Mouse (Mus musculus) ES-E14 (cell line): ENCODE results near the gene Slirp. TPM values are rescaled to one million over a fixed set of nuclear protein-coding genes. Genes with fewer than 3 reads are reported as not detected.

Source experiments
- DNase-seq: peaks from one replicate; pipeline ENCODE4 v3.0.0-alpha.2; 2013; ENCODE audit warnings: low read depth, low spot score
- H3K27ac ChIP-seq: 2 replicates; pipeline ENCODE4 v1.5.1; 2012; ENCODE audit warnings: low read depth, mild to moderate bottlenecking, low read length, moderate library complexity, mixed read lengths; ENCODE audit not compliant: poor library complexity, insufficient read depth, severe bottlenecking
- H3K36me3 ChIP-seq: 2 replicates; pipeline ENCODE4 v1.6.1; 2012; ENCODE audit warnings: mild to moderate bottlenecking, low read length, moderate library complexity, mixed read lengths; ENCODE audit not compliant: control insufficient read depth, poor library complexity, insufficient read depth, severe bottlenecking
- H3K4me1 ChIP-seq, 2 experiments: fragments of 150-350 bp in 1 of 2; sonication (generic) in 1 of 2; 2 replicates each; pipeline ENCODE4 v1.6.1; 2012; ENCODE audit warnings: low read length in 2 of 2, mild to moderate bottlenecking in 1 of 2, mixed read lengths in 1 of 2; ENCODE audit not compliant: control insufficient read depth in 2 of 2, insufficient read depth in 2 of 2, poor library complexity in 1 of 2
- H3K4me3 ChIP-seq, 2 experiments: fragments of 150-350 bp in 1 of 2; sonication (generic) in 1 of 2; 2 replicates each; pipeline ENCODE4 v1.5.1; 2012; ENCODE audit warnings: low read length in 2 of 2, low read depth in 1 of 2, mild to moderate bottlenecking in 1 of 2, mixed read lengths in 1 of 2; ENCODE audit not compliant: insufficient read depth in 1 of 2, poor library complexity in 1 of 2, severe bottlenecking in 1 of 2
- H3K9ac ChIP-seq: 2 replicates; pipeline ENCODE4 v1.6.1; 2012; ENCODE audit warnings: low read depth, mild to moderate bottlenecking, low read length, mixed read lengths; ENCODE audit not compliant: poor library complexity, insufficient read depth, severe bottlenecking
- H3K9me3 ChIP-seq: fragments of 150-350 bp; sonication (generic); 2 replicates; pipeline ENCODE4 v1.6.1; 2012; ENCODE audit warnings: low read depth, mild to moderate bottlenecking, low read length; ENCODE audit not compliant: control insufficient read depth, insufficient read depth
- CHD2 ChIP-seq: IDR thresholded peaks from 2 replicates; pipeline ENCODE4 v1.6.1; 2014; ENCODE audit warnings: mild to moderate bottlenecking, low read depth, low read length, inconsistent platforms
- HCFC1 ChIP-seq: IDR thresholded peaks from 2 replicates; pipeline ENCODE4 v1.6.1; 2012; ENCODE audit warnings: low read length, inconsistent platforms, borderline replicate concordance; ENCODE audit not compliant: insufficient read depth
- MAFK ChIP-seq: IDR thresholded peaks from 2 replicates; pipeline ENCODE4 v1.6.1; 2014; ENCODE audit warnings: mild to moderate bottlenecking, low read depth, low read length, inconsistent platforms; ENCODE audit not compliant: insufficient read depth
- ZC3H11A ChIP-seq: IDR thresholded peaks from 2 replicates; pipeline ENCODE4 v1.6.1; 2012; ENCODE audit warnings: low read depth, mild to moderate bottlenecking, inconsistent platforms, low read length, borderline replicate concordance
- ZNF384 ChIP-seq: IDR thresholded peaks from 2 replicates; pipeline ENCODE4 v1.6.1; 2012; ENCODE audit warnings: low read depth, low read length, inconsistent platforms
- in situ Hi-C, 2 experiments: fragments of 600-800 bp; cut with MboI; formaldehyde crosslinking; loops; one replicate each; pipeline ENCODE4 v1.15.1; 2025; ENCODE audit warnings: low sequenced_read_pairs in 2 of 2, inconsistent platforms in 1 of 2; ENCODE audit not compliant: unreplicated experiment in 2 of 2
- total RNA-seq: library from RNA; depleted of rRNA; stranded (reverse); fragments of 300-350 nt; gene quantifications from 2 replicates; pipeline ENCODE4 v1.2.3, GENCODE M21; 2012

Slirp gene
- total RNA-seq, 1 experiment: 175 TPM

DNA sequence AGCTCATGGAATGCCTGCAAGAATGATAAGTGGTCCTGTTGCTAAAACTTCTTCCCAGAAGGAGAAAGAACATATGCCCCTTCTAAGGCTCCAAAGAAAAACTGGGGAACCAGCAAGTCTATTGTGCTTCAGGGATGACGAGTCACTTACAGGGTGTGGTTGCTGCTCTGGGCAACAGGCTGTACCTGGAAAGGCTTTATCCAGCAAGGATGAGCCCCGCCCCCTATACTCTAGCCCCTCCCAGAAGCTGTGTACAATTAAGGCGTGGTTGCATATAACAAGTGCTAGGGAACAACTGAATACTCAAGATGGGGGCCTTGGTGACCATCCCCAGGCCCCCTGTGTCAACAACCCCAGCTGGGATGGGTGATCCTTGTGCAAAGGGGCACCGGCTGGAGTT lies 34.6 kb upstream of the Slirp start:
- Histone ChIP-seq H3K9ac (no peak overlapping the region), H3K4me3 (no peak overlapping the region), H3K36me3 (no peaks in the 10 kb centered on the region), H3K27ac (peak overlapping the region; percentile 45; the same call in 1 of the 2 replicates), H3K4me1 (peaks cover 14 to 19% of the 10 kb centered on the region in 2 experiments), H3K9me3 (no peaks in the 10 kb centered on the region)
- in situ Hi-C loops: no loop called here
- no peak for TF ChIP-seq HCFC1
- no peak for TF ChIP-seq CHD2
- TF ChIP-seq ZNF384: no peak
- no peak for TF ChIP-seq MAFK
- TF ChIP-seq ZC3H11A: no peak
- DNase-seq: peak; percentile 68

DNA sequence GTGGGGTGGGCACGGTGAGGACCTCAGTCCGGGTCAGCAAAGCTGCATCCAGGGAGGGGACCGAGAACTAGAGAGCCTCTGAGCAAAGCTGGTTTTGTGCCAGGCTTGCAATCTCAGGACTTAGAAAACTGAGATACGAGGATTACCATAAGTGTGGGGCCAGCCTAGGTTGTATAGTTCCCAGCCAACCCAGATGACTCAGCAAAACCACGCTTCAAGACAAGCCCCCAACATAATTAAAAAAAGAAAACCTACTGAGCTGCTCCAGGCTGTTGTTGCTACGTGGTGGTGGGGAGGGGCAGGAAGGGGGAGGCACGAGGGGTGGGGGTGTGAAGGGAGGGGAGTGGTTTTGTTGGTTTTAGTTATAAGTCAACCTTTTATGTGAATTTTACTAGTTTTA lies 32.7 kb upstream of the Slirp start:
- Histone ChIP-seq H3K9me3 (no peaks in the 10 kb centered on the region), H3K9ac (peak overlapping the region; percentile 9; the same call in 1 of the 2 replicates), H3K4me3 (no peak overlapping the region), H3K36me3 (no peaks in the 10 kb centered on the region), H3K4me1 (peaks cover 10 to 17% of the 10 kb centered on the region in 2 experiments), H3K27ac (peak overlapping the region; percentile 14; the same call in 1 of the 2 replicates)
- in situ Hi-C loops: no loop called here
- no peak for DNase-seq
- TF ChIP-seq MAFK (peak; percentile 83), CHD2 (no peak)

DNA sequence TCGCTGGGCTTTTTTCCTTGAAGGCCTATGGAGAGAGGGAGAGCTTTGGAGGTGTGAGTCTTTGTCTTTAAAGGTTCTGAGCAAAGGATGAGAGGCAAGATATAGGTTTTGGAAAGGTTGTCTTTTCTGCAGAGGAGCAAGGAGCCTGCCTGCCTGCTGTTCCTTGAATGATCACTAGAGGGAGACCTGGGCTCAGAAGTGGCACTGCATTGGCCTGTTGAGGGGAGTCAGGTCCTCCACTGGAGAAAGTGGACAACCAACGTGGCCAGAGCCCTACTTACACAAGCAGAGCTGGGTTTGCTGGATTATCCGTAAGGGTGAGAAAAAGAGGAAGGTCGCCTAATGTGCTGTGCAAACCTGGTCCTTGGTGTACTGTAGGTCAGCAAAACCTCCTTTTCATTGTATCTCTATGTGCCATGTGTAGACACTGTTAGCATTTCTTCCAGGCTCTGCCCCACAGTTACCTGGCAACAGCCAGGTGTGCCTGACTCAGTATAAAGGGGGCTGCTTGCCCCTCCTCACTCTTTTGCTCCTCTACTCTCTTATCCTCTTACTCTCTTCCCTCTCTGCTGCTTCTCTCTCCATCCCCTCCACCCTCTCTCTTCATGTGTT lies 30.4 kb upstream of the Slirp start:
- Histone ChIP-seq H3K27ac (no peak overlapping the region), H3K9ac (no peak overlapping the region), H3K9me3 (no peaks in the 10 kb centered on the region), H3K4me3 (no peak overlapping the region), H3K4me1 (peaks cover 8 to 13% of the 10 kb centered on the region in 2 experiments), H3K36me3 (no peaks in the 10 kb centered on the region)
- DNase-seq: no peak
- in situ Hi-C loops: no loop called here
- TF ChIP-seq CHD2 (no peak), ZC3H11A (peak; percentile 70; the same call in 1 of the 2 replicates), ZNF384 (no peak), HCFC1 (no peak), MAFK (no peak)

DNA sequence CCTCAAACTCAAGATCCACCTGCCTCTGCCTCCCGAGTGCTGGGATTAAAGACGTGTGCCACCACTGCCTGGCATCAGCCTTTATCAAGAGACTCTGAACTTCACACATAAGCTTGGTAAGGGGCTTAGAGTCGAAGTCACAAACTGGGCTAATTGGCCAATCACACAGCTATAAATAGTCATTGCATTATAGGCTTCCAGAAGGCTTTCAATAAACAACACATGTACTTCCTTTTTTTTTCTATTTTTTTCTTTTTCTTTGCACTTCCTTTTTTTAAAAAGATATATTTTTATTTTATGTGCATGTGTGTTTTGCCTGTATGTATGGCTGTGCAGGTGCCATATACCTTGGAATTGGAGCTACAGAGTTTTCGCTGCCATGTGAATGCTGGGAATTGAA lies 28.3 kb upstream of the Slirp start:
- Histone ChIP-seq H3K4me3 (no peak overlapping the region), H3K9ac (no peak overlapping the region), H3K36me3 (no peaks in the 10 kb centered on the region), H3K4me1 (peaks cover 1 to 6% of the 10 kb centered on the region in 2 experiments; a peak in 2 of 4 replicates), H3K27ac (no peak overlapping the region), H3K9me3 (no peaks in the 10 kb centered on the region)
- in situ Hi-C loops: no loop called here
- TF ChIP-seq ZNF384 (no peak), HCFC1 (no peak), ZC3H11A (no peak), CHD2 (no peak), MAFK (no peak)
- DNase-seq: no peak

DNA sequence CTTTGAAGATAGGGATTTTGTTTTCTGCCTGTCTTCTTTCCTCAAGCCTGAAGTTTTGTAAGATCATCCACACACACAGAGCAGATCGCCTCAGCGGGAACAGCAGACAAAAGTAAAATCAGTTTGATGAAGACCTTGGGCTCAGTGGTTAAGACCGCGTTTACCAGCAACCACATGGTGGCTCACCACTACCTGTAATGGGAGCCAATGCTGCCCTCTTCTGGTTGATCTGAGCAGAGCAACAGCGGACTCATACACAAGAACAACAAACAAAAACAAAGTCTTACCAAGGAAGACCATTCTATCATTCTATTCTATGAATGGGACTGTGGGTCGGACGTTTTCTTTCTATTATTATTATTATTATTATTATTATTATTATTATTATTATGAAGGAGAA lies 27.0 kb upstream of the Slirp start:
- Histone ChIP-seq H3K9me3 (no peaks in the 10 kb centered on the region), H3K4me1 (peaks cover 0 to 3% of the 10 kb centered on the region in 2 experiments; a peak in 2 of 4 replicates), H3K36me3 (no peaks in the 10 kb centered on the region), H3K27ac (no peak overlapping the region), H3K9ac (no peak overlapping the region), H3K4me3 (no peak overlapping the region)
- DNase-seq: peak; percentile 79
- in situ Hi-C loops: no loop called here
- TF ChIP-seq CHD2: no peak
- 0 out of 2 replicates have a peak, but pooled peaks have one; percentile 17 for TF ChIP-seq ZNF384
- no peak for TF ChIP-seq HCFC1
- no peak for TF ChIP-seq MAFK
- TF ChIP-seq ZC3H11A: peak; percentile 51; the same call in 1 of the 2 replicates
